Mouse (Mus musculus): ENCODE results near the gene Smarcc2. TPM values are rescaled to one million over a fixed set of nuclear protein-coding genes. Genes with fewer than 3 reads are reported as not detected.

The Smarcc2 gene
- total RNA-seq, 2 experiments from 2014 or later: 56.9 to 90.4 TPM

GRCm38 (mm10) chr10:128510301-128510700 is 51.3 kb downstream of the Smarcc2 start:
- no peak for ATAC-seq (replicated peaks; ENCODE audit: poor library complexity, severe bottlenecking)

DNA sequence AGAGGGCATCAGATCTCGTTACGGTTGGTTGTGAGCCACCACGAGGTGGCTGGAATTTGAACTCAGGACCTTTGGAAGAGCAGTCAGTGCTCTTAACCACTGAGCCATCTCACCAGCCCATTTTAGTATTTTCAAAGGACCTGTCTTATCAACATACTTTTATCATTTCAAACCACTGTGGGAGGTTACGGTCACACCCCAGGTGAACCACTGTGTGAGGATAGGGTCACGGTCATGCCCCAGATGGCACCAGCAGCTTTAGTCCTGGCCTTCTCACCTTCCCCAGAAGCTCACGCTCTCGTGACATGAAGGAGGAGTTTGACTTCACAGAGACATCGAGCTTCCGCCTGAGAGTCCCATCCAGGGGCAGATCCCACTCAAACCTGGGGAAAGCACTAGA is 52.1 kb downstream of the Smarcc2 start:
- no peak for ATAC-seq (replicated peaks; ENCODE audit: poor library complexity, severe bottlenecking)

DNA sequence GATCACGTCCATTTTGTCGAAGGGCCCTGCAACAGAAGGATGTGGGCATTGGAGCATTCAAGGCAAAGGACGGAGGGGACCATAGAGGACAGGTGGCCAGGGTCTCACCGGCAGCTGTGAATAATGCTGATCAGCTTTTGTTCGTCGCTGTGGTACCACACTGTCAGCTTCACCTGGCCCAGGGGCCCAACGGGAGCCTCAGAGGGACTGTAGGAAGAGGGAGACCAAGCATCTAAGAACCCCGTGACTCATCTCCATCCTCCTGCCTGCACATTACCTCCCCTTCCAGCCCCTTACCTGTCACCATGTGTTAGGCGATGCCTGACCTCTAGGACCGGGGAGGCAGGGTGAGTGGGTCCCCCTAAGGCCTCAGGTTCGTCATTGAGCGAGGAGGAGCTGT is 52.7 kb downstream of the Smarcc2 start:
- ATAC-seq (replicated peaks; ENCODE audit: poor library complexity, severe bottlenecking): no peak

DNA sequence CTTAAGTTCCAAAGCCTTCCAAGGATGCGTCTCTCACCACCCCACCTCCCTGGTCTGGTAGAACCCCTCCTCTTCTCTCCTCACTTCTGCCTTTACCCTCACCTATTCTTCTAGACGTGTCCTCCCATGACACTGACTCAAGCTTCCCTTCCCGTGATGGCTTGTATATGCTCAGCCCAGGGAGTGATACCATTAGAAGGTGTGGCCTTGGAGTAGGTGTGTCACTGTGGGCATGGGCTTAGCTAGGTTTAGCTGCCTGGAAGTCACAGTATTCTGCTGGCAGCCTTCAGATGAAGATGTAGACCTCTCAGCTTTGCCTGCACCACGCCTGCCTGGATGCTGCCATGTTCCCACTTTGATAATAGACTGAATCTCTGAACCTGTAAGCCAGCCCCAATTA is 56.0 kb downstream of the Smarcc2 start:
- ATAC-seq (replicated peaks; ENCODE audit: poor library complexity, severe bottlenecking): no peak

DNA sequence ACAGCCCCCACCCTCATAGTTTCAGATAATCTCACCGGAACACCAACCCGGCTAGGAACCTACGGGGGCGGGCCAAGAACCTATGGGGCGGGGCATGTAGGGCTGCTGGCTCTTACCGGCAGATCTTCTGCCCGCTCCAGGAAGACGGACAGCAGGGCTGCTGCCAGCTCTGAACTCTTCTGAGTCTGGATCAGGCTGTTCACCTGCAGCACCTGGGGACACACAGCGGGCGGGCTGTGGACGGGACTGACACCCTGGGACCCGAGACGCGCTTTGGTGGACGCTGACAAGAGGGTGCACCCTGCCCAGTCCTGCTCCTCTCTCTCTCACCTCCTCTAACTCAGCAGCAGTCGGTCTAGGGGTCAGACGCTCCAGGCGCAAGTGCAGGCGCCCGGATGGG is 57.0 kb downstream of the Smarcc2 start:
- ATAC-seq (replicated peaks; ENCODE audit: poor library complexity, severe bottlenecking): no peak

GRCm38 (mm10) chr10:128516677-128517076 is 57.6 kb downstream of the Smarcc2 start:
- ATAC-seq (replicated peaks; ENCODE audit: poor library complexity, severe bottlenecking): peak; percentile 96

DNA sequence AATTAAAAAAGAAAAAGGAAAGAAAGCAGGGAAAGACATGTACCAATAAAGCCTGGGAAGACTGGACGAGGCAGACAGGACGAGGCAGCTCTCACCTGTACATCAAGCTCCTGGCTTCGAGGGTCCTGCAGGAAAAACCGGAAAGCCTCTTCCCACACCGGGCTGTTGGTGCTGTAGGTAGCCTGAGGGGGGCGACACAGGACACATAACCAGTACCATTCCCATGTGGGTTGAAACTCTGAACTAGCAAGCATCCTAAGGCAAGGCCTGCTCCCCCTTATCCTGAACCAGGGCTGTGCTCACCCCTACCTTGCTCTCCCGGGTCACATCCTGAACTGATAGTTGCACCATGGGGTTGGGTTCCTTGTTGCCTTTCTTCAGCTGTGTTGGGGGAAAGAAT is 59.8 kb downstream of the Smarcc2 start:
- ATAC-seq (replicated peaks; ENCODE audit: poor library complexity, severe bottlenecking): peak; percentile 67

DNA sequence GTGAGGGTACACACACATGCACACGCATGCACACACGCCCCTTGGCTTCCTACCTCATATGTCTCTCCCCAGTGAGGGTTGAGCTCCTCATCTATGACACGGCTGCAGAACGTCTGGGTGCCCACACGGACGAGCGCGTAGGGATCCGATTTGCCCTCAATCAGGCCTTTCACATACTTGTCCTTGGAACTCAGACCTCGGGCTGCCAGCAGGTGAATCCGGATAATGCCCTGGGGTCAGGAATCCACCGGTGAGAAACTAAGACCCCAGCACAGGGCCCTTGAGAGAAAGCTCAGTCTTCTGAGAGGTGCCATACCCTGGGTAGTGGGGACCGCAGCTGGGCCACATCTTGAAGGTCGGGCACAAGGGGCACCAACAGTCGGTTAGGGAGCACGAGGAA is 61.5 kb downstream of the Smarcc2 start:
- ATAC-seq (replicated peaks; ENCODE audit: poor library complexity, severe bottlenecking): no peak

DNA sequence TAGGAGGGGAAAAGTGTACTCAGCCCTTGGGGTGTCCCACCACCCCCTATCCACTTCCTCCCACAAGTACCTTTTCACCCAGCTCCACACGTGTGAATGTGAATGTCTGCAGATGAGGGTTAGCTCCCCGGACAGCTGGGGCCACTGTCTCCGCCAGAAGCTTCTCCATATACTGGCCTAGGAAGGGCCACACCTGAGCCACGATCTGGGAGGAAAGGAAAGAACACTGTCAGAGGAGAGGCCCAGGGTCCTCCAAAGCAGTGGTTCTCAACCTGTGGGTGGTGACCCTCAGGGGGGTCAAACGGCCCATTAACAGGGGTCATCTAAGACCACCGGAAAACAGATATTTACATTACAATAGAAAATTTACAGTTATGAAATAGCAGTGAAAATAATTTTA is 63.3 kb downstream of the Smarcc2 start:
- no peak for ATAC-seq (replicated peaks; ENCODE audit: poor library complexity, severe bottlenecking)

DNA sequence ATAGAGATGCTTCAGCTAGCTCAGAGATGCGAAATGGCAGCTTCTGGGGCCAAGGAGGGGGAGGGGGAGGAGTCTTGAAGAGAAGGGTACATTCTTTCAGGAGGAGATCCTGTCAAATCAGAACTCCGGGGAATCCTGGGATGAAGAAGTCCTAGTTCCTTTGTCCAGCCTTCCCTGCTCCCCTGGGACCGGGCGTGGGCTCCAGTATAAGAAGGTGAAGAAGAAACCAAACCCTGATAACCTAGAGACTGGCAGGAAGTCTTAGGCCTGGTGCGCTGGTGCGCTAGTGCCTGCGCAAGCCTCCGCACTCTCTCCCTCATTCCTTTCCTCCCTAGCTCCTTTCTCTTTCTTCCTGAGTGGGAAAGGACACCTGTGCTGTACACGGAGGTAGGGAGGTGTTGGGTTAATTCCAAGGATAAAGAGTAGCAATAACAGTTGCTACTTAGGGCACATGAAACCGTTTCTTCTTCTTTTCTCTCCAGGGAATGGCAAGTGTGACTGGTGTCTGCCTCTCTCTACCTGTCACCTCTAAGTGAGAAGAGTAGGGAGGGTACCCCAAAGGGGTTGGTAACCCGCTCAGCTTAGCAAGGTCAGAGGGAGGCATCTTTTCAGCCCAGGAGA is 65.2 kb downstream of the Smarcc2 start:
- ATAC-seq (replicated peaks; ENCODE audit: poor library complexity, severe bottlenecking): no peak

GRCm38 (mm10) chr10:128524732-128525662 is 65.9 kb downstream of the Smarcc2 start:
- peak; percentile 13 for ATAC-seq (replicated peaks; ENCODE audit: poor library complexity, severe bottlenecking)

DNA sequence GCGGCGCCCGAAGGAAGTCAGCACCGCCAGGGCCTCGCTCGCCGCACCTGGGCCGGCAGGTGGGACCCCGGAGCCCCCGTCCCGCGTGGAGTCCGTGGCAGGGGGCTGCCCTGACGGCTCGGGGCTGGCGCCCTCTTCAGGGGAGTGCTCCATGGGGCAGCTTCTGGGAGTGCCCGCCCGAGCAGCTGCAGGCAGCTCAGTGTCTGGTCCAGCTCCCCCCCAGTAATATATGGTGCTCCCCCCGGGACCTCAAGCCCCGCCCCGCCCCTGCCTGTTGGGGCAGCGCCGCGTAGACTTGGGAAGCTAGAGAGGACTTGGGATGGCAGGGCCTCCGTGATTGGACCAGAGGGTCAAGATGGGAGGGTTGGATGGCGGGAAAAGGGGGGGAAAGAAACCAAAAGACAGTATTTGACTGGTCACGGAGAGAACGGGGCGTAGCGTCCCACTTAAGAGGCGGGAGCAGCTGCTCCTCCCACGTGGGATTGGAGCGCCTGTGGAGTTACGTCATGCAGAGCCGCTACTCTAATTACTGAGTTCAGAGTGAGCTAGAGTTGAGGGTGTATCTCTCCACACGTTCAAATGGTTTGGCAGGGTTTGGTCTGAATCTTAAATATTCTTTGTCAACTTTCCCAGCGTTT is 66.7 kb downstream of the Smarcc2 start, which contains the start of gene Esyt1:
Gene Esyt1, minus strand, starts transcription at position 201 of the 638 bp plus-strand sequence.
- ATAC-seq (replicated peaks; ENCODE audit: poor library complexity, severe bottlenecking): peak; percentile 81

DNA sequence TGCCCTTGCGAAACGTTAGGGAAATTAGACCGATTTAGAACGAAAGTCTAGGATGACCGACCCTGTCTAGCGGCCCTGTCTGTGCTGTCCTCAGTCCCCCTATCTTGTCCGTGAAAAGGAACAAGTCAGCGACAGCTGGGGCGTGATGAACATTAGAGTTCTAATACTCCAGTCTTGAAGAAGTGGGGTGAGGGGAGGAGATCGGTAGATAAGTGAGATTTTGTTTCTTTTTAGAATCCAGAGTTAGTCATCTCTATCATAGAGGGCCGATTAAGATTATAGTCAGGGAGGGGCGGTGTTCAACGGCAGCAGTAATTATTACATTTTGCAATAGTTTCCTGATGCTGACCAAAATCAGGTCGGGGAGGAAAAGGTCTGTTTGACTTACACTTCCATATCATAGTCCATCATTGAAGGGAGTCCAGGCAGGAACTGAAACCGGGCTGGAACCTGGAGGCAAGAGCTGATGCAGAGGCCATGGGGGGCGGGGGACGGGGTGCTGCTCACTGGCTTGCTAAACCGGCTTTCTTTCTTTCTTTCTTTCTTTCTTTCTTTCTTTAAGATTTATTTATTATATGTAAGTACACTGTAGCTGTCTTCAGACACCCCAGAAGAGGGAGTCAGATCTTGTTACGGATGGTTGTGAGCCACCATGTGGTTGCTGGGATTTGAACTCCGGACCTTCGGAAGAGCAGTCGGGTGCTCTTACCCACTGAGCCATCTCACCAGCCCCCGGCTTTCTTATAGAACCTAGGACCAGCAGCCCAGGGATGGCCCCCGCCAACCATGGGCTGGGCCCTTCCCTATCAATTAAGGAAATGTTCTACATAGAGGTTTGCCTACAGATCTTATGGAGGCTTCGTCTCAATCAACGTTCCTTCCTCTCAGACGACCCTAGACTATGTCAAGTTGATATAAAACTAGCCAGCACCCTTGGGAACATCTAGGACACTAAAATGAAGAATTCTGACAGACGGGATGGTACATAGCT is 67.6 kb downstream of the Smarcc2 start:
- peak; percentile 39 for ATAC-seq (replicated peaks; ENCODE audit: poor library complexity, severe bottlenecking)

DNA sequence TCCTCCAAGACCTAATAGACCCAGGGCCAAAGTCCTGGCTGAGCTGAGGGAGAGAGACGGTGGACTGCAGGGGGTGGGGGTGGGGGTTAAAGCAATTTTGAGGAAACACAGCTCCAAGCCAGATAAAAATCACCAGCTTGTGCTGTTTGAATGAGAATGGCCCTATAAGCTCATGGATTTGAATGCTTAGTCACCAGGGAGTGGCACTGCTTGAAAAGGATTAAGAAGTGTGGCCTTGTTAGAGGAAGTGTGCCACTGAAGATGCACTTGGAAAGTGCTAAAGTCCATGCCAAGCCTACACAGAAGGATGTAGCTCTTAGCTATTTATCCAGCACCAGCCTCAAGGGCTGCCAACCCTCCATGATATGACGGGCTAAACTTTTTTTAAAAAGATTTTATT is 76.2 kb downstream of the Smarcc2 start:
- ATAC-seq (replicated peaks; ENCODE audit: poor library complexity, severe bottlenecking): no peak

- ATAC-seq (replicated peaks; ENCODE audit: poor library complexity, severe bottlenecking): peak; percentile 83
Measured at GRCm38 (mm10) chr10:128535624-128536265, 76.7 kb downstream of the Smarcc2 start.

- ATAC-seq (replicated peaks; ENCODE audit: poor library complexity, severe bottlenecking): peak; percentile 95
Measured at GRCm38 (mm10) chr10:128536266-128536940, 77.4 kb downstream of the Smarcc2 start.

DNA sequence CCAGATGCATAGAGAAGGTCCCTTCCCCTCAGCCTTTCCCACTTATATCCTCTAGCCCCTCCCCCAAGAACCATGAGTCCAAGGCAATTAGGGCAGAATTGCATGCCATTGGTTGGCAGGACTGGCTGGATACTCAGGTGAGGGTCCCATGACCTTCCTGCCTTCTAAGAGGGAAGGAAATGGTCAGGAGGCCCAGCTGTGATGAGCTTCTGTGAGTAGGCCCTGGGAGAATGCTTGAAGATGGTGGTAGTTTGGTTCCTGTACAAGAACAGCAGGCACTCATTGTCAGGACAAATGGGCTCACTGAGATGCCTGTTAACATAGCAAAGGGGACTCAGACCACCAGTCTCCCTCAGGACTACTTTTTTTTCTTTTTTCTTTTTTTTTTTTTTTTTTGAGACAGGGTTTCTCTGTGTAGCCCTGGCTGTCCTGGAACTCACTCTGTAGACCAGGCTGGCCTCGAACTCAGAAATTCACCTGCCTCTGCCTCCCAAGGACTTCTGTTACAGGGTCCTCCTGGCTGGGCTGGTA is 79.4 kb downstream of the Smarcc2 start:
- no peak for ATAC-seq (replicated peaks; ENCODE audit: poor library complexity, severe bottlenecking)

Measured in granulocyte monocyte progenitor cell, adult 5-6 weeks (primary cell).